Mouse (Mus musculus): ENCODE results near the gene Klhdc8a. TPM values are rescaled to one million over a fixed set of nuclear protein-coding genes. Genes with fewer than 3 reads are reported as not detected.

Klhdc8a gene
- total RNA-seq, 2 experiments from 2014 or later: 100 to 109 TPM

GRCm38 (mm10) chr1:132316625-132316994, 18.2 kb downstream of the Klhdc8a start:
- DNase-seq (ENCODE audit: low spot score in 2 of 2): no peak

GRCm38 (mm10) chr1:132317413-132317812, 19.0 kb downstream of the Klhdc8a start:
- DNase-seq (ENCODE audit: low spot score in 2 of 2): no peak

- no peak for DNase-seq (ENCODE audit: low spot score in 2 of 2)
Observed at GRCm38 (mm10) chr1:132317894-132318863, 19.8 kb downstream of the Klhdc8a start.

DNA sequence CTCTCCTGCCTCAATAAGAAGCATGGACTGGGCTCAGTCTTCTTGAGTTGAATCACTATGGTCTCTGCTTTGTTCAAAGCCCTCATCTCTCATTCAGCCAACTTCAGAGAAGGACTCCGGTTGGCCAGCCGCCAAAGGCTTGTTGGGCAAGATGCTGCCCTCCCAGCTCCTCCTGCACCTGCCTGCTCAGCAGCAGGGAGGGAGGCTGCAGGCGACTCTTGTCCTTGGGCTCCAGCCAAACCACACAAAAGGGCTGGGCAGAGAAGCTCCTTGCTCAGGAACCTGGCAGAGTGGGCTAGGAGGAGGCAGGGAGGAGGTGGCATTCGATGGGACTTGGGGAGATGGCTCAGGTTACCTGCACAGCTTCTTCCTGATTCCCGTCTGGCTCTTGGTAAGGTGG, 20.8 kb downstream of the Klhdc8a start:
- DNase-seq (ENCODE audit: low spot score in 2 of 2): no peak

- DNase-seq (ENCODE audit: low spot score in 2 of 2): no peak
Observed at GRCm38 (mm10) chr1:132321821-132322580, 23.6 kb downstream of the Klhdc8a start.

- DNase-seq (ENCODE audit: low spot score in 2 of 2): no peak
Observed at GRCm38 (mm10) chr1:132322711-132323542, 24.5 kb downstream of the Klhdc8a start.

- no peak for DNase-seq (ENCODE audit: low spot score in 2 of 2)
Observed at GRCm38 (mm10) chr1:132326777-132327176, 28.4 kb downstream of the Klhdc8a start.

- DNase-seq (ENCODE audit: low spot score in 2 of 2): no peak
Observed at GRCm38 (mm10) chr1:132327477-132327876, 29.1 kb downstream of the Klhdc8a start.

DNA sequence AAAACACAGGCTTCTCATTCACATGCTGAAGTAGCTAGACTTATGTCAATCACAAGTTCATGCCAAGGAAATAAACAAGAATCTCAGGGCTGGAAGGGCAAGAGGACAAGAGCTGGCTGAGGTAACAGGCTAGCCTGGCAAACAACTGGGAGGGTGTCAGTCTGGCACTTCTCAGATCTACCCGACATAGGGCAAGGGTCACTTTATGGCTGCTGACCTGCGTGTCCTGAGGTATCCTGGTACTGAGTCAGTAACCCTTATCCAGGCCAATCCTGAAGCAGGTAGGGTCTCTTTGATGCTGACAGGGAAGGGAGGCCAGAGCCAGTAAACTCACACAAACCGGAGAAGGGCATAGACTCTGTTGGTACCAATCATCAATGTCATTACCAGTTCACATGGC, 30.1 kb downstream of the Klhdc8a start:
- no peak for DNase-seq (ENCODE audit: low spot score in 2 of 2)

- no peak for DNase-seq (ENCODE audit: low spot score in 2 of 2)
Observed at GRCm38 (mm10) chr1:132329656-132330055, 31.2 kb downstream of the Klhdc8a start.

GRCm38 (mm10) chr1:132330397-132330796, 32.0 kb downstream of the Klhdc8a start:
- no peak for DNase-seq (ENCODE audit: low spot score in 2 of 2)

- DNase-seq (ENCODE audit: low spot score in 2 of 2): no peak
Observed at GRCm38 (mm10) chr1:132331283-132331682, 32.9 kb downstream of the Klhdc8a start.

DNA sequence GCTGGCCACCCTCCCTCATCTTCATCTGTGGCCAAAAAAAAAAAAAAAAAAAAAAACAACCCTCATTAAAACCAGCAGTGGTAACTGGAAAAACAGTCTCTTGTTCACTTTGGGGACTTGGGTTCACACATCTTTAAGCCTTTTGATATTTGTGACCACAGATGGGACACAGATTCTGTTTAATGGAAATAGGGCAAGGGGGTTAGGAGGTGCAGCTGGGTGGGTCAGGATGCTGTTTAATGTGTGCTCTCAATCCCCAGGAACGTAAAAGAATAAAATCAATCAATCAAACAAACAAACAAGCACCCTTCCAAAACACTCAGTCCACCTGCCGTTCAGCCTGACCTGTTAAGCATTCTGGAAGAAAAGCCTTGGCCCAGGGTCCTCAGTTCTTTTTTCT, 34.8 kb downstream of the Klhdc8a start:
- DNase-seq (ENCODE audit: low spot score in 2 of 2): no peak

DNA sequence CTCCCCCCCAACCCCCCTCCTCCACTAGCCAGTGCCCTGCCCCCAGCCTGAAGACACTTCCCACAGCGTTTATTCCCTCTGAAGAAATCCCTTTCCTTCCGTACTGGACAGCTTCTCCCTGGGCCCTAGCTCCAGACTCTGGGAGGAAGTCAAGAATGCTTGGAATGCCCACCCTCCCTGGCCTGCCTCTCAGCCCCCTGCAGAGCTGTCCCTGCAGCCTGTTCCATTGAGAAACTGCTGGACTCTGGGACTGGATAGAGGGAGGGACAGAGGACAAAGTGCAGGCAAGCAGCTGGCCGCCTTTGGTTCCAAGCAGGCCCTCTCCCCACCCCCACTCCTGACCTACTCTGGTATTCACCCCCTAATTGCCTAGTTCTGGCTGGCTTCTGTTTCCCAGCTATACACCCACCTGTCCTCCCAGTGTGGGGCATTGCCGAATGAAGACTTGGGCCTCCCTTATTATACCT, 35.3 kb downstream of the Klhdc8a start:
- no peak for DNase-seq (ENCODE audit: low spot score in 2 of 2)

DNA sequence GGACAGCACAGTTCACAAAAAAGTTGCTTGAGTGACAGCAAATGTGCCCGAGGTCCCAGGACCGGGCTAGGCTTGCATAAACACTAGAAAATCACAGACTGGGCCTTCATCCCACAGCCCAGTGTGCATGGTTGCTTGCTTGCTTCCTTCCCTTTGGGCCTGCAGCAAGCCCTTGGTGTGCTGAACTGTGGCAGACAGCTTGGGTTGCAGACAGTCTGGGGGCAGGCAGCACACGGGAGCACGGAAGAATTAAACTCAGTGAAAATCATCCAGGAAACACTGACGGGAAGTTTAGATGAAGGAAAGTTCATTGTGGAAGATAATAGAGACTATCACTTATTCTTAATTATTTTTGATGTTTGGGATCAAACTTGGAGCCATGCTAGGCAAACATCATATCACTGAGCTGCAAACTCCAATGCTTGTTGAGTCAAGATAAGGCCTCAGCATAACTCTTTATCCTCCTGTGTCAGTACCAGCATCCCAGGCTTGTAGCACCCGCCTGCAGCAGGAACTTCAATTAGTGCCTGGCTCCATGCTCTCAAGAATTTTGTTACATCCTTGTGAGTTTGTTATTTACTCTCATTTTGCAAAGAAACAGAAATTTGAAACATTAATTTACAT, 35.9 kb downstream of the Klhdc8a start:
- DNase-seq (ENCODE audit: low spot score in 2 of 2): no peak

DNA sequence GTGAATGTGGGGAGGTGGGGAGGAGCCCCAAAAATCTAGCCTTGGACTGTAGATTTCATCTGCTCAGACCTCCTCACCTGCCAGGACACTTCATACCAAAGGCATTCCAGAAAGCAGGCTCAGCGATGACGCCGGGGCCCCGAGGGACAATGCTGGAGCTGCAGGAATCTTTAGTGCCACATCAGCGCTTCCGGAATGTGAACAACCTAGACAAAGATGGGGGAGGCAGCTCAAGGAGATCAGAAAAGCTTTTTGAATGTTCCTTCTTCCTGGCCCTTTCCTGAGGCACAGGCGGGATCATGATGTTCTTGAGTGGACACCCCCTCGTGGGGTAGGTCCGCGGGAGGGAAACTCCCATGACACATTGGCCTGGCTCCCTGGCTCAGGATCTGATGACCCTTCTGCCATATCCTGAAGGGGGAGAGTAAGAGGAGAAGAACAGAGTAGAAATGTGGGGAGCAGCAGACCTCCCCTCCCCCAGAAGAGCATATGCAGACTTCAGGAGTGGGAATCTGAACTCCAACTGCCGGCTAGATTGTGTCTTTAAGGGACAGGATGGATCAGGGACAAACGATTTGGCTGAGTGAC, 37.0 kb downstream of the Klhdc8a start:
- DNase-seq (ENCODE audit: low spot score in 2 of 2): no peak

DNA sequence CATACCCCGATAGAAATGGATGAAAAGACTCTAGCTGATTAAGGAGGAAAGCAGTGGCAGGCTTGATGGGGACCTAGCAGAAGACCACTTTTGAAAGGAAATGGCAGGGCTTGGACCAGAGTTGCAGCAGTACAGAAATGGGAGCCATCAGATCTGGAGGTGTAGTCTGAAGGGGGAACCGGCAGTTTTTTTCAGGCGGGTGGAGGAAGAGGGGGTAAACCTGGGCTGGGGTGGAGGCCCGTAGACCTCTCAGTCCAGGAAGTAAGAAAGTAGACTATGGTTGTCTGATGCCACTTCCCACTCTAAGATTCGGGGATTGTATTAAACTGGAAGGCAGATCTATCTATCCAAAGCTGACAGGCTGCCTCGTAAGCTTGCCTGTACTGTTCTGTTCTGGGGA, 38.5 kb downstream of the Klhdc8a start:
- no peak for DNase-seq (ENCODE audit: low spot score in 2 of 2)

DNA sequence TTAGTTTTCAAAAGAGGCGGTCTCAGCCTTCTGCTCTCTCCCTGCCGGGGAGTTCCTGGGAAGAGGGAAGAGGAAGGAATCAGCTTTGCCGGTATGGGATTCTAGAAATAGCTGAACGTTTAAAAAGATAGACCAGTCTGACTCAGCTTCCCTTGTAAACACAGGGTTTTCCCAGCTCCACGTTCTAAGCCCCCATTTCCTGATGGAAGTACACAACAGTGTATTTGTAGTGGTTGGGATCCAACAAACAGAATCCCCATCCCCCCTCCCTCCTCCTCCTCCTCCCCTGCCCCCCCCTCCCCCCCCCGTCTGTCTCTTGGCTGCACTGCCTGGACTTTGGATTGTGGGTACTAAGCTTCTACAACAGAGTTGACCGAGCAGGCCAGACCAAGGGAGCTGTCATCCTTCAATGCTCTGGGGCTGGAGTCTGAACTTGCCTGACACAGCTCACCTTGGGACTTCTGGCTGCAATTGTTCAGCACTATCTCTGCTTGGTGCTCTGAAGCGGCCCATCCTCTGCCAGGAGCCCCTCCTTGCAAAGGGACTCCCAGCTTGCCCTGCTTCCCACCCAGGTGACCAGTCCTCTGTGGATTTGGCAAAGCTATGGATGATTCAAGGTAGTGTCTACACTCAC, 39.7 kb downstream of the Klhdc8a start:
- no peak for DNase-seq (ENCODE audit: low spot score in 2 of 2)

DNA sequence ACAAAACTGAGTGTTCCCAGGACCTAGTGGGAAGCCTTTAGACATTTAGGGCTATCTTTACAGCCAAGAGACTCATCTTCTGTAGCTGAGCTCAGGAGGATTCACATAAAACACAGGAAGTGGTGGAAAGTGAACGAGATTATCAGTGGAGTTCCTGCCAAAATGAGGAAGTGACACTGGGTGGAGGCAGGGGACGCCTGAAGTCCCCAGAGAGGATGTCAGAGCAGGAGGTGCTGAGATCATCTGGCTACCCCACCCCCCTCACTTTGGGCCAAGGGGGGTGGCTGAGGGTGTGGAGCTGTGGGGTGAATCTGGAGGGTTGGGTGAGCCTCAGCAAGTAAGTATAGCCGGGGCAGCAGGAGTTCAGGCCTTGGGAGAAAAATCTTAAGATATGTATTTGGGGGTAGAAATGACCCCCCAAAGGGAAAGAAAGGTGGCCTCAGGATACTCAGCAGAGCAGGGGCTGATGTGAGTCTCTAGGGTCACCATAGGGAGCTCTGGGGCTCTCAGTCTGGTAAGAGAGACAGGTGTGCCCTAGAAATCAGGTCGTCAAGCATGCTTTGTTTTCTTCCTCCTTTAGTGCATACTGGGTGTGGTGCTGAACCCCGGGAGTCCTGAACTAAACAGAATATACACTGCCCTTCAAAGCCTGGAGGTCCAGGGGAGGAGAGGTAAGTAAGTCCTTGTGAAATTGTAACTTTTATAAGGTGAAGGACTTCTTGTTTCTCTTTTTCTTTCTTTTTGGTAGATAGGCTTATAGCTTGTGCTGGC, 43.5 kb downstream of the Klhdc8a start:
- DNase-seq (ENCODE audit: low spot score in 2 of 2): no peak

Data from adrenal gland, postnatal 4 days (tissue).